Mouse (Mus musculus) layer of hippocampus, adult 18-20 months (tissue): Measurements from ENCODE around the gene Ptpa. TPM values are rescaled to one million over a fixed set of nuclear protein-coding genes. Genes with fewer than 3 reads are reported as not detected.
A peak's percentile ranks its signal among the peaks of the same experiment; 100 is the strongest.

Source experiments
- DNase-seq, 2 experiments: peaks; one replicate each; pipeline ENCODE4 v3.0.0; 2022; ENCODE audit warnings: low spot score in 2 of 2
- total RNA-seq, 2 experiments: library from RNA; stranded (reverse); gene quantifications; 2 replicates each; pipeline ENCODE4 v1.2.3; 2021

Gene Ptpa
- total RNA-seq, 2 experiments from 2014 or later, result 170 to 176 TPM

DNA sequence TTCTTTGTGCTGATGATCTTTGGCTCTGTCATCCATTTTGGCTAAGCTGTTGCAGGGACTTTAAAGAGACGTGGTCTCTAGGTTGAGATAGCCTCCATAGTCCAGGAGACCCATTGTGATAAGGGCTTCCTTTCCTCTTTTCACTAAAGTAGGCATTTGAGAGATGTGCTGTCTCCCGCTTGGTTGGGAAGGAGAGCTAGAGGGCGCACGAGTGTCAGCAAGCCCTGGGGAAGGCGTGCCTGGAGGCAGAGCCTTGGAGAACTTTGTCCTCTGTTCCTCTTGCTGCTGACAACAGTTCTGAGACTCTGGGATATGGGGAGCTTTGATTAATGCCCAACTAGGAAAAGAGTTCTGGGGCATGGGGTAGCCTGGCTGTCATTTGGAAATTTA is 20.3 kb downstream of the Ptpa start:
- DNase-seq, result no peak

DNA sequence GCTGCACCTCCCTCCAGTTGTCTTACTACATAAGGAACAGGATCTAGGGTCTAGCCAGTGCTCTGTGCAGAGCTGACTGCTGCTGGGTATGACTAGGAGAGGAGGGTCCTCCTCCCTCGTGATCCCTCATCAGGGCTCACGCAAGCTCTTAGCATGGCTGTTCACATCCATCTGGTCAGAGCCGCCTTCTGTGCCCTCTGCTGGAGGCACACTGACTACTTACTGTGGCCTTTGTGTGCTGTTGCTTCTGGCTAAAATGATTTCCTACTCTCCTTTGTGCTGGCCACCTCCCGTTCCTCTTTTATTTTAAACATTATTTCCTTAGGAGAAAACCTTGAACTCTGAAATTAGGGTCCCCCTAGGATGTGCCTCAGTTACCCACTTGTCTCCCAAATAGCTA is 21.0 kb downstream of the Ptpa start:
- no peak for DNase-seq

DNA sequence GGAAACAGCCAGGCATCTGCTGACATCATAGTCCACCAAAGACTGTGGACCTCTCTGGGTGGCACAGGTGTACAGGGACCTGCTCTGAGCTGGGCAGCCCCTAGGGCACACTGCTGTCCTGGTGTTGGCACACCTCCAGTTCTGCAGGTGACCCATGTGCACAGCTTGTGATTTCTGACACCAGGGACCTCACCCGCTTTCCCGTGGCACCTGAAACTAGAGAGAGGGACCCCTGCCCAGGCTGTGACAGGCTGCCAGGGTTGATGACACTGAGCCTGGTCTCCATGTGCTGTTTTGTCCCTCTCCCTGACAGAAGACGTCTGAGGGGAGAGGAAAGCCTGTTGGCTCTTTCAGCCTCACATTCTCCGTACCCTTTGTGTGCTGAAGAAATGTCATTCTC is 22.0 kb downstream of the Ptpa start:
- no peak for DNase-seq

DNA sequence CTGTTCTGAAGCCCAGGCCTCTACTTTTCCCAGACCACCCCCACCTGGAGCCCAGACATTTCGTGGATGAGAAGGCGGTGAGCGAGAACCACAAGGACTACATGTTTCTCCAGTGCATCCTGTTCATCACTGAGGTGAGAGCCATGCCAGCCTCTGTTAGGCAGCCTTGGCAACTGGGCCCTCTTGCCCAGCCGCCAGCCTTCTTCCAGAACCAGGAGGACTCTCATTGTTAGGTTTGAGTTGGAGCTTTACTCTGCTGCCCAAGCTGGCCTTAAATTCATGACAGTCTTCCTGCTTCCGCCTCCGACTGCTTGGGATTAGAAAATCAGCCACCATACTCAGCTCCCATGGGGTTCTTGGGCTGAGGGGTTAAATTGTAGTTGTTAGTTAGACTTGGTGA is 23.8 kb downstream of the Ptpa start:
- no peak for DNase-seq

DNA sequence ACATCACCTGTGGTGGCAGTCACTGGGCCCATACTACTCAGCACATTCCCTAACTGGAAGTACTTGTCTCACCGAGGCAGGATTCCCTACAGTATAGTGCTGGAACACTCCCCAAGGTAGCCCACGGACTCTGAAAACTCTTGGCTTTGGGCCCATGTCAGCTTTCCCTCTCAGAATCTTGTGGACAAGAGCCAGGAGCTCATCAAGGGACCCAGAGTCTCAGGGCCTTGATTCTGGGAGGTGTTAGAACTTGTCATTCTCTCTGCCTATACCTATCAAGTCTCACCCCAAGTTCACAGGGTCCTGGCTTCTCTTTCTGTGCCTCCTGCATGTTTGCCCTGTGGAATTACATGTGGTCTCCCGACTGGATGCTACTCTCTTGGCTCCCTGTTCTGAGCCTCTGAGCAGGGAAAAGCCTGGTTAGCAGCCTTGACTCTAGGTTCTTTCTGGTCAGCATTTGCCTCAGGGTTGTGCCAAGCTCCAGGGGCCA is 24.4 kb downstream of the Ptpa start:
- no peak for DNase-seq

DNA sequence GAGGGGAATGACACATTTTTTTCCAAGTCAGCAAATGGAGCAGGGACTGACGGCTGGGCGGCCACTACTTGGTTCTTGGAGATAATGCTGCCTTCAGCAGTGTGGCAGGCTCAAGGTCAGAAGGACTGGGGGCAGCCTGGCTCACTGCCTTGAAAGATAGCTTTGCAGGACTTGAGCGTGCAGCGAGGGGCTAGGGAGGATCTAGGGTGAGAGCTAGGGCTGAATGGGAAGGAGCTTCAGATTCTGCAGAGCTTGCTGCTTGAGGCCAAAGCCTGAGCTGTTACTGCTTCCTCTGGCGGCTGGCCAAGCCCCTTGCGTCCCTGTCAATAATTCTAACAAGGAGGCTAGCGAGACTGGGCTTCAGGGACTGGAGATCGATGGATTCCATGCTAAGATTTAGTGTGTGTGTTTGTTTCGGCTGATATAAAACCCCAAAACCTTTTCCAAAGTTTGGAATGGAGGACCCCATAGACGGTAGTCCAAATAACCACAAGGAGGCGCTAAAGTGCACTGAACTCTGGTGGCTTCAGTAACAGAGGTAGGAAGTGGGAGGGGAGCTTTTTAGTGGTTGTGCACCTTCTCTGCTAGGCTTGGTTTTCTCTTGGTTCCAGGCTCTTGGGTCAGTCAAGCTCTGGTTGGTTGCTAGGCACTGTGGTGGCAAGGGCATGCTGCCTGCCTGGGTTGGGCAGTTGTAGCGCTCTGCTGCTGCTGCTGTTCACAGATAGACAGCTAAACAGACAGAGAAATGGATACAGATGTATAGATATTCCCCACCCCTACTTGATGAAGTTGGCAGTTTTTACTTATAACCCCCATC is 25.1 kb downstream of the Ptpa start:
- peak in 1 of 2 experiments; percentile 76 for DNase-seq

DNA sequence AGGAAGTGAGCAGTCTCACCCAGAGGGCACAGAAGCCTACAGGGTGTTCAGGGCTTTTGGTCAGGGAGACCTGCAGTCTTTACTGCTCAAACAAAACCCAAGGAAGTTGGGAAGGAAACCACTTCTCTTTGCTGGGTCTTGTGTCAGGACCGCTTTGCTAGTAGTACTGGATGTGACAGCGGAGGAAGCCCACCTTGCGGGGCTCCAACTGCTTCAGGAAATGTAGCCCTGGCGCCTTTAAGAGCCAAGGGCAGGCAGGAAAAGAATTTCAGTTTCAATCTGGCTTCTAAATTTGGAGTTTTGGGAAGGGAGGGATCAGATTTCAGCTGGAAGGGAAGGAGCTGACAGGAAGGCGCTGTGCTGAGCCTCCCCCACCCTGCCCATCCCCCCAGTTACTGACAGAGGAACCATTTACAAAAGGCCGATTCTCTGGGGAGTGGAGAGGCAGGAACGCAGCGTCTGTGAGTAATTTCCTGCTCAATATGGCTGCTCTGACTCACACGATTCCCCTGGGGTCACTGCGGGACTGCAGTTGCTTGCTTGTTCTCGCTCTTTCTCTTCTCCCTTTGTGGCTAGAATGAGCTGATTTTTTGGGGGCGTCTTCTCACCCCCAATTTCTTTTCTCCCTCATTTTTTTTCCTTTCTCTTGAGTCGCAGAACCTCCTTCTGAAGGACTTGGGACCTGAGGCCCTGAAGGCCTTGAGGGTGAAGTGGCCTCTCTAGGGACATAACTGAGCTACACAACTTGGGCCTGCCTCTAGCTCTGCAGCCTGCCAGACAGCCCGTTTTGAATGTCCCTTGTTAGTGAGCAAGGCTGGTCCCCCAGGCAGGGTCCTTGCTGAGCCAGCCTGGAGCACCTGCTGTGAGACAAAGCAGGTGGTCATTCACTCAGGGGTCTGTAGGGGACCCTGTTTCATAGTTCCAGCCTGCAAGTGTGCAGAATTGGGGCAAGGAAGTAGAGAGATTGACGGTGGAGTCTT is 26.0 kb downstream of the Ptpa start:
- peak; percentile 70 to 84 for DNase-seq

DNA sequence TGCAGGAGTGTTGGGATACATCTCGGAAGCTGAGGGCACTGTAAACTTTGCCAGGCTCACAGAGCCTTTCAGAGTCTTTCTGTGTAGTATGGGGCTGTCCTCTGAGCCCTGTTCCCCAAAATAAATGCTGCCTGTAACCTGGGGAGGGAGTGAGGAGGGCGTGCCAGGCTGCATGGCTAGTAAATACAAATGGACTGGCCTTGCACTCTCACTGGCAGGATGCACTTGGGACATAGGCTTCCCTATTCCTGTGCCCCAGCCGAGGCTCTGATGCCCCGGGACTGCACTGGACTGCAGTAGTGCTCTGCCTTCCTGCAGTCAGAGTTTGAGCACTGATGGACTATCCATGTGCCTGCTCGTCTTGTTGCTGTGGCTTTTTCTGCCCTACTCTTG is 26.7 kb downstream of the Ptpa start:
- DNase-seq, result no peak

DNA sequence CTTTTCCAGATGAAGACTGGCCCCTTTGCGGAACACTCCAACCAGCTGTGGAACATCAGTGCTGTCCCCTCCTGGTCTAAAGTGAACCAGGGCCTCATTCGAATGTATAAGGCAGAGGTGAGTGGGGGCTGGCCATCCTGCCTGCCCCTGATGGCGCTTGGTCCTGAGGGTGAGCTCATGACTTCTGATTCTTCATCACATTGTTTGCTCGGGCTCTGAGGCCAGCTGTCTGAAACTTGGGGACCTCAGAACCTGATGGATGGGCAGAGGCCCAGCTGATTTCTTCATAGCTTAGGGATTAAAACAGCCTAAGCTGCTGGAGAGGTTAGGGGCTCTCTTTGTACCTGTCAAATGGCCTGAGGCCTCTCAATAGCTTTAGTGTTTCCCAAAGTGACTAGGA is 27.4 kb downstream of the Ptpa start:
- DNase-seq, result no peak

DNA sequence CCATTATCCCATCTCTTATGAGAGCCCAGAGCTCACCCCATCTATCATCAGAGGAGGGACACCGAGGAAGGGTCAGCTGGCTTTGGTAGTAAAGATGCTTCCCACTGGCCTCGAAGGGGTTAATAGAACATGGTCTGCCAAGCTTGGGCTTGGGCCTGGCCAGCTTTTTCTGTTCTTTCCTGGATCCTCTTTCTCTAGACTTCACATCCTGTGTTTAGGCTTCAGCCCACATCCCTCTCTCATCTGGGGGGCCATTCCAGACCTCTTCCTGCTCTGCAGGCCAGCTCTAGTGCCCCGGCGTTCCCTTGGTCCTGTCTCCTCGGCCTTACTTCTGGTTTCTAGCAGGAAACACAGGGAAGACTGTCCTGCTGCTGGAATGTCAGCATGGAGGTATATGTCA is 28.2 kb downstream of the Ptpa start:
- no peak for DNase-seq

DNA sequence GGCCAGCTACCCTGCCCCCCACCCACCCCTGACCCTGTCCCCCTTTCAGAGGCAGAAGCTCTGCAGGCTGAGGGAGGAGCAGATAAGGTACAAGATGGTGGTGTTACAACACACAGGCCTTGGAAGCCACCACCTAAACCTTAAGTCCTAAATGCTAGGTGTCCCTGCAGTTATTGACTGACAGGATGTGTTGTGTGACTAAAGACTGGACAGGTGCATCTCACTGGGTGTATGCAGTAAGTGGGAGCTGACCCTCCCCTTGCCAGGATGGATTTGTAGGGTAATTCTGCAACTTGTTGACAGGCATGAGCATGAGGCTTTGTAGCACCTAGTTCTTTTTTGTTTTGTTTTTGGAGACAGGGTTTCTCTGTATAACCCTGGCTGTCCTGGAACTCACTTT is 28.6 kb downstream of the Ptpa start:
- DNase-seq, result no peak

DNA sequence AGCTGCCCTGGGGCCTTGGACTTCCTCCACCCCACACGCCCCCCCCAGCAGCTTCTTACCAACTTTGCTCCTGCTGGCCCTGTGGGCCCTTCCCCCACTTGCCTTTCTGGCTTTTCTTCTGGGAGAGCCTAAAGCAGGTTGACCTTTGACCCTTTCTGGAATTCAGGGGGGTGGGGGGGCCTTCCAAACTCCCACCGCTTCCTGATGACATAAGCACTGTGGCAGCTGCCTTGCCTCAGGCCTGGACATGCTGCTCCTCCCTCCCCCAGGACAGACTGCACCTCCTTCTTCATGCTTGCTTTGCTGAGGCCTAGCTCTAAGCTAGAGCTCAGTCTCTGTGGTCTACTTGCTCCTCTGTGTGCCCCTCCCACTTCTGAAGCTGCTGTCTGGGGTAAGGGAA is 29.5 kb downstream of the Ptpa start:
- no peak for DNase-seq

DNA sequence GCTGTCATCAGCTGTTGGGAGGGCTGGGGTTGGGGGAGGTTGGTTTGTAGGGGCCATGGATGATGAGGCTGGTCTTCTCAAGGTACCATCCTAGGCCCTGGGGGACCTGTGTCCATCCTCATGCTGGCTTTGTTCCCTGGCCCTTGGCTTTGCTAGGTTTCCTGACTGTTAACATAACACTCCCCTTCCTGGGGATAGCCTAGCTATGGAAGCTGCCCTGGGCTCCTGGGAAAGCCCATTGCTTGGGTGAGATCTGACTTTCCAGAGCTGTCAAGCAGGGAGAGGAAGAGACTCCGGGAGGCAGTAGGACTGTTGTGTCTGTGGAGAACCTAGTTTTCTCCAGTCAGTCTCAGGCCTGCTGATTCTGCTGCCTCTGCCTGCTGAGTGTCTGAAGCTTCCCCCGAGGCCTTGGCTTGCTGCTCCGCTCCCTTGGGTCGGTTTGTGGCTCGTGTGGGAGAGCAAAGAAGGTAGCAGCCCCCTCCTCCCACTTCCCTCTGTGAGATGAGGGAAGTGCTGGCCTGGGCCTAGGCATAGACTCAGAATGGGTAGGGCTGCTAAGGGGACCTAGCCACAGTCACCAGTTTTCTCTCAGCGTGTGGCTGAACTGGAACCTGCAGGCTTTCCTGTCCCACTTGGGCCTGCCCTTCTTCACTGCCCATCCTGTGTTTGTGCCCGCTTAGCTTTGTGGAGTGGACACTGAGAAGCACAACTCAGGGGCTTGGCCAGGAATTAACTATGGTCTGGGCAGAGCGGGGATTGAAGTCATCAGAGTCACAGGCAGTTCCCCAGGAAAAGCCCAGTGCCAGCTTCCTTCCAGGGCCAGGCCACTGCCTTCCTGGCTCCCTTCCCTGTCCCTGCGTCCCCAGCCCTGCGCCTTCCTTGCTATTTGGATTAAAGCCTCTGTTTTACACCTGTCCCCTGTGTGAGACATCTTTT is 31.3 kb downstream of the Ptpa start:
- DNase-seq, result no peak

DNA sequence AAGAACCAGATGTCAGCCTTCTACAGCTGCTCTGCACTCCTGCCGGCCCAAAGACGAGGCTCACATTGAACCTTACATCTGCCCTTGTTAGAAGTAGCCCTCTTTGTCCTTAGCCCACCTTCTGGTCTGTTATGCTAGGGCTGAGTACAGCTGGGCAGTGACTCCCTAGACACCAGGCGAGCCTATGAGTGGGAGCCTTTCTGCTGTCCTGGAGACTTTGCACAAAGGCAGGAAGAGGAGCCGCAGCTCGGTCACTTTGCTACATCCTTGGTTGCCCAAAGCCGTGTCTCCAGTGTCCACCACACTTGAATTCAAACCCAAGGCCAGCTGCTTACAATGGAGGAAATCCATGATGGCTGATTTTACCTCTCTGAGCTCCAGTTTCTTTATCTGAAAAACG is 32.5 kb downstream of the Ptpa start:
- DNase-seq, result no peak

DNA sequence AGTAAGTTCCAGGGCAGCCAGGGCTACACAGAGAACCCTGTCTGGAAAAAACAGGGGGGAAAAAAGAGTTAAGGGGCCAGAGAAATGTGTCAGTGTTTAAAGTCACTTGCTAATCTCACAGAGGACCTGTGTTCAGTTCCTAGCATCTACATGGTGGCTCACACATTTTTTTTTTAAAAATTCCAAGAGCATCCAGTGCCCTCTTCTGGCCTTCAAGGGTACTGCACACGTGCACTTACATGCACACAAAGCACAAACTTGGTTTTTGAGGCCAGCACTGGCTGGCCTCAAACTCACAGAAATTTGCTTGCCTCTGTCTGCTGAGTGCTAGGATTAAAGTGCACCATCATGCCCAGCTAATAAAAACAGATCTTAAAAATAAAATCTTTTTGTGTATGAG is 34.7 kb downstream of the Ptpa start:
- DNase-seq, result no peak

DNA sequence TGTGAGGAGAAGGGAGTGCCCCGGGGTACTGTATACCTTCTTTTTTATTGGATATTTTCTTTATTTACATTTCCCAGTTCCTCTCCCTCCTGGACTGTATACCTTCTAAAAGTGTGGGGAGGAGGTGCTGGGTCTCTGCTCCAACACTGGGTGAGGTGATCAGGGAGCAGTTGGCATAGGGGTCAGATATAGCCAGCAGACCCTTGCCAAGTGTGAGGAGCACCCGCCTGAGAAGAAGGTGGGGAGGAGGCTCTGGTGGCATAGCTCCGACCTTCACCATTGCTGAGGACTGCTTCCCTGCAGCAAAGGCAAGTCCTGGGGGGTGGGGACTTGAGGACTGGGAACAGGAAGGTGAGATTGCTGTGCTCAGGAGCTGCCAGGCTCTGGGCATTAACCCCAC is 35.7 kb downstream of the Ptpa start:
- DNase-seq, result no peak

DNA sequence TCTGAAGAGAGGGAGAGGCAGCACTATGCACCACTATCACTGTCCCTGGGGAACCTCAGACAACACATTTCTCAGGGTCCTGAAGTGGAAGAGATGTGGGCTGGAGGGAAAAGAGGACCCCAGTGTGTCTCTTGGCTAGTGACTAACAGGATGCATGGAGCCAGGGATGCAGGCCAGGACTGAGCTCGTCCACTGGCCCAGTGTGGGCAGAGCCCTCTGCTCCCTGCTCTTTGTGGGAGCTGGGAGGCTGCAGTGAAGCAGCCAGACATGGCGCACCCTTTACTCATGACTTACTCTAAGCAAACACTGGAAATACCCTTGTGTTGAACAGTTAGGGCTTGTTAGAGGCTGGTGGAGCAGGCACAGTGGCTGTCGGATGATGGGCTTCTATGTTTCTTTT is 37.7 kb downstream of the Ptpa start:
- DNase-seq, result no peak

DNA sequence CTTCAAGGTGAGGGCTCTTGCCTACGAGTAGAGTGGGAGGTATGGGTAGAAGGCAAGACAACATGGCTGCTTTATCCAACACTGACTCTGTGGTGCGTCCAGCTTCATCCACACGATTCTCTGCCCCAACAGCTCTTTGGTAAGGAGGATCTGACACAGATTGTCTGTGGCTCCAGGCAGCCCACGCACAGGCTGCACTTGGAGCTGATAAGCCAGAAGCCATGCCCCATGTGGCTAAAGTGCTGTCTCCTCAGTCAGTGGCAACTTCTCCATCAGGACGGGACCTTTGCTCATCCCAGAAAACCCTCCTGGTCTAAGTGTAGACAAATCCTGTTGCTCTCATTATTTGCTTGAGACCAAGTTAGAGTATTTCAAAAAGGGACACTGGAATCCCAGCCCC is 38.7 kb downstream of the Ptpa start:
- DNase-seq, result no peak

DNA sequence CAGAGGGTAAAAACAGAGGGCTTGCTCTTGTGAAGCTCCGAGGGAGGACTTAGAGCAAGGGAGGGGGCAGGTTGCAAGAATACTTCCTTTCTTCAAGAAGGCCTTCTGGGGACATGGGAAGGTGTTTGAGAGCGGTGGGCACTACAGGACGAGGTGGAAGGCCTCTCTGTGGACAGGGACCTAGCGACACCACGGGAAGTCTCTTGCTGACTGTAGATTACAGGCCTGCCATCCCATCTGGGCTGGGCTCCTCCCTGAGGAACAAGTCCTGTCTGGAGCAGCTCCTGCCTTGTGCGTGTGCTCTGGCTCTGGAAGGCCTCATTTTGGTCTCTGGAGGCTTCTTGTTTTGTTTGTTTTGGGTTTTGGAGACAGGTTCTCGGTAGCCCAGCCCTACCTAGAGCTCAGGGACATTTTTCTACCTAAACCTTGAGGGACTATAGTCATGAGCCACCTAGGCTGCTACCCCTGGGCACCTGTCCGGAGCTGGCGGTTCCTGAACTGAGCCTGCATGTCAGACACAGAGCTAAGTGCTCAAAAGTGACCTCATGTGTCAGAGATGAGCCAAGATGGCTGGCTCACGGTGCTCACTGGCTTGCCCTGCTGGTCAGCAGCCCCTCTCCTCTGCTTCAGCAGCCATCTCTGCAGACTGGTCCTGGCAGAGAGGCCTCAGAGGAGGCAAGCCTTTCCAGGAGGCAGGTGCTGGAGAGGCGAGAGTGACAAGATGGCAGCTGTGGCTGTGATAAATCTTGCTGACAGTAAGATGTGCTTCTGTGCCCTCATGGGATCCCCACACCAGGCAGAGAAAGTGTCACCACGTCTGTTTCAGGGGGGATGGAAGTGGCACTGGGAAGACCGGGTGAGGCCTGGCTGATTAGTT is 40.5 kb downstream of the Ptpa start:
- DNase-seq, result no peak

DNA sequence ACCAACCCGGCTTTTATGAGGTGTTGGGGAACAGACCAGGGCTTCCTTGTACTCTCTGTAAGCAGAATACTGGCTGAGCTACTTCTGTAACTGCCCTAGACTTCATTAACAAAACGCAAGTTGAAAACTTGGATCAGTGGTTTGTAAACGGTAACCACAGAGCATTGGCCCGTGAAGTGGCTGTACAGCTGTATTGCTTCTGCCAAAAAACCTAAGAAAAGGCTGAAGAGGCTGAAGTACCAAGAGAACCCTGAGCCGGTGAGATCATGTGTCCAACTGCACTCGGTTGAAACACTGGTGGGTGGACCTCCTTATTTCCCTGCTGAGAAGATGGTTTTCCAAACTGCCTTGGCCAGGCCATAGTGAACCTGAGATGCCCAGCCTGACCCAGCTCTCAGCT is 42.5 kb downstream of the Ptpa start:
- DNase-seq, result no peak
